Mouse (Mus musculus): ENCODE measurements at regions not wholly inside any gene's neighbourhood (a gene's known extent, or its start where the extent isn't known, plus 50 kb on each side); places are given as distances from the start of the nearest gene placed in this dataset.
A peak's percentile ranks its signal among the peaks of the same experiment; 100 is the strongest.

- DNase-seq = no peak
Observed at GRCm38 (mm10) chr8:30952818-30953217, 2475.7 kb upstream of the 5930422O12Rik start.

- DNase-seq = no peak
Observed at GRCm38 (mm10) chr8:30959436-30960180, 2468.9 kb upstream of the 5930422O12Rik start.

GRCm38 (mm10) chr8:30960486-30960885 is 2468.0 kb upstream of the 5930422O12Rik start:
- DNase-seq = no peak

- no peak for DNase-seq
Observed at GRCm38 (mm10) chr8:30962207-30962606, 2466.3 kb upstream of the 5930422O12Rik start.

GRCm38 (mm10) chr8:30982814-30983213 is 2445.7 kb upstream of the 5930422O12Rik start:
- DNase-seq = no peak

GRCm38 (mm10) chr8:30988051-30988450 is 2440.5 kb upstream of the 5930422O12Rik start:
- DNase-seq = no peak

- no peak for DNase-seq
Observed at GRCm38 (mm10) chr8:30998657-30999056, 2429.9 kb upstream of the 5930422O12Rik start.

GRCm38 (mm10) chr8:31000120-31000519 is 2428.4 kb upstream of the 5930422O12Rik start:
- no peak for DNase-seq

- no peak for DNase-seq
Observed at GRCm38 (mm10) chr8:31001980-31002730, 2426.4 kb upstream of the 5930422O12Rik start.

GRCm38 (mm10) chr8:31008309-31008708 is 2420.2 kb upstream of the 5930422O12Rik start:
- no peak for DNase-seq

GRCm38 (mm10) chr8:31012068-31012467 is 2416.4 kb upstream of the 5930422O12Rik start:
- DNase-seq = no peak

- peak; percentile 86 for DNase-seq
Observed at GRCm38 (mm10) chr8:31031721-31032591, 2396.6 kb upstream of the 5930422O12Rik start.

GRCm38 (mm10) chr8:31033281-31033680 is 2395.2 kb upstream of the 5930422O12Rik start:
- peak; percentile 85 for DNase-seq

GRCm38 (mm10) chr8:31036892-31037291 is 2391.6 kb upstream of the 5930422O12Rik start:
- no peak for DNase-seq

All from cerebellum, adult 9-11 months (tissue).